Mouse (Mus musculus) stomach, postnatal 0 days (tissue): ENCODE data around the gene Tef. TPM values are rescaled to one million over a fixed set of nuclear protein-coding genes. Genes with fewer than 3 reads are reported as not detected.

Experiments used
- ATAC-seq: fragments of 200-750 bp; cut with Nextera tagmentation; 2 replicates; pipeline ENCODE4 v1.8.0; 2017; ENCODE audit not compliant: low FRiP score, low TSS enrichment
- DNase-seq: peaks from one replicate; pipeline ENCODE4 v3.0.0-alpha.2; 2016; ENCODE audit warnings: low spot score
- H3K27ac ChIP-seq: fragments of 300-500 bp; sonication (generic); replicated peaks from 2 replicates; pipeline ENCODE4 v1.5.1; 2014; ENCODE audit warnings: mild to moderate bottlenecking, control low read depth
- H3K27me3 ChIP-seq: fragments of 300-500 bp; sonication (generic); 2 replicates; pipeline ENCODE4 v1.6.1; 2014; ENCODE audit warnings: low read length; ENCODE audit not compliant: control insufficient read depth, insufficient read depth
- H3K36me3 ChIP-seq: fragments of 300-500 bp; sonication (generic); 2 replicates; pipeline ENCODE4 v1.6.1; 2014; ENCODE audit warnings: low read length, mixed read lengths; ENCODE audit not compliant: control insufficient read depth, insufficient read depth
- H3K4me1 ChIP-seq: fragments of 300-500 bp; sonication (generic); replicated peaks from 2 replicates; pipeline ENCODE4 v1.6.1; 2014; ENCODE audit warnings: antibody characterized with exemption; ENCODE audit not compliant: control insufficient read depth, insufficient read depth
- H3K4me2 ChIP-seq: fragments of 300-500 bp; sonication (generic); replicated peaks from 2 replicates; pipeline ENCODE4 v1.6.1; 2014; ENCODE audit warnings: low read depth, mild to moderate bottlenecking, control low read depth, moderate library complexity
- H3K4me3 ChIP-seq: fragments of 300-500 bp; sonication (generic); 2 replicates; pipeline ENCODE4 v1.5.1; 2014; ENCODE audit warnings: low read depth, low read length, control low read depth
- H3K9ac ChIP-seq: fragments of 300-500 bp; sonication (generic); 2 replicates; pipeline ENCODE4 v1.6.1; 2014; ENCODE audit warnings: mild to moderate bottlenecking, low read length, control low read depth, mixed read lengths
- H3K9me3 ChIP-seq: fragments of 300-500 bp; sonication (generic); 2 replicates; pipeline ENCODE4 v1.6.1; 2016; ENCODE audit warnings: low read length; ENCODE audit not compliant: control insufficient read depth
- CTCF ChIP-seq: IDR thresholded peaks from 2 replicates; pipeline ENCODE4 v1.5.1; 2016; ENCODE audit warnings: antibody characterized with exemption, low read depth, mild to moderate bottlenecking, moderate library complexity
- EP300 ChIP-seq: optimal IDR thresholded peaks from 2 replicates; pipeline ENCODE3; 2016; ENCODE audit warnings: antibody characterized with exemption
- WGBS: fragments of 180-500 bp; shearing (Covaris S2); extraction: QIAGEN DNeasy Blood & Tissue Kit; methylation state at CpG from one replicate; pipeline ENCODE4 v1.1.7; 2014; 5-methylcytosine and 5-hydroxymethylcytosine counted together
- polyA plus RNA-seq: library from polyadenylated mRNA; unstranded; fragments of >200 nt; fragmentation: Nextera tagmentation; extraction: Ambion mirVana; gene quantifications from 2 replicates; pipeline ENCODE4 v1.2.1, GENCODE M21; 2015

Tef gene
- polyA plus RNA-seq, 1 experiment from 2014 or later: 17.1 TPM

GRCm38 (mm10) chr15:81772431-81773120 is 29.6 kb upstream of the Tef start:
- Histone ChIP-seq H3K27me3 (no peaks in the 10 kb centered on the region), H3K27ac (no peak overlapping the region), H3K4me2 (no peak overlapping the region), H3K9ac (no peak overlapping the region), H3K4me1 (no peaks in the 10 kb centered on the region), H3K9me3 (no peaks in the 10 kb centered on the region), H3K36me3 (peaks cover 13% of the 10 kb centered on the region), H3K4me3 (no peak overlapping the region)
- whole genome bisulfite sequencing: 74% methylated on average over 20 of the region's 20 CpGs
- no peak for DNase-seq
- ATAC-seq: no peak
- no peak for TF ChIP-seq CTCF
- TF ChIP-seq EP300: no peak

GRCm38 (mm10) chr15:81774505-81775171 is 27.6 kb upstream of the Tef start:
- Histone ChIP-seq H3K4me3 (no peak overlapping the region), H3K4me2 (no peak overlapping the region), H3K9me3 (no peaks in the 10 kb centered on the region), H3K27me3 (no peaks in the 10 kb centered on the region), H3K27ac (no peak overlapping the region), H3K4me1 (no peaks in the 10 kb centered on the region), H3K36me3 (peaks cover 30% of the 10 kb centered on the region), H3K9ac (no peak overlapping the region)
- ATAC-seq (no peak), DNase-seq (no peak)
- TF ChIP-seq EP300: no peak
- no peak for TF ChIP-seq CTCF
- 87% methylated on average over 15 of the region's 15 CpGs for WGBS

- Histone ChIP-seq H3K4me3 (no peak overlapping the region), H3K27ac (no peak overlapping the region), H3K36me3 (peaks cover 46% of the 10 kb centered on the region), H3K4me2 (no peak overlapping the region), H3K27me3 (no peaks in the 10 kb centered on the region), H3K4me1 (no peaks in the 10 kb centered on the region), H3K9me3 (no peaks in the 10 kb centered on the region), H3K9ac (no peak overlapping the region)
- ATAC-seq: no peak
- WGBS: 87% methylated on average over 11 of the region's 11 CpGs
- TF ChIP-seq EP300 (no peak), CTCF (no peak)
- no peak for DNase-seq
Measured at GRCm38 (mm10) chr15:81776631-81777422, 25.4 kb upstream of the Tef start.

GRCm38 (mm10) chr15:81781816-81782215 is 20.4 kb upstream of the Tef start:
- H3K27ac ChIP-seq: no peak overlapping the region
- TF ChIP-seq CTCF: no peak
- no peak for TF ChIP-seq EP300
- H3K4me2 ChIP-seq: no peak overlapping the region
- no peaks in the 10 kb centered on the region for H3K27me3 ChIP-seq
- H3K4me3 ChIP-seq: no peak overlapping the region
- ATAC-seq (no peak), DNase-seq (no peak)
- H3K4me1 ChIP-seq: no peaks in the 10 kb centered on the region
- H3K36me3 ChIP-seq: peaks cover 51% of the 10 kb centered on the region
- WGBS: 78% methylated on average over 7 of the region's 7 CpGs
- no peak overlapping the region for H3K9ac ChIP-seq
- H3K9me3 ChIP-seq: no peaks in the 10 kb centered on the region

- peaks cover 30% of the 10 kb centered on the region; the same call in 1 of the 2 replicates for H3K36me3 ChIP-seq
- WGBS: 56% methylated on average over 5 of the region's 5 CpGs
- H3K4me2 ChIP-seq: no peak overlapping the region
- no peak overlapping the region for H3K4me3 ChIP-seq
- no peaks in the 10 kb centered on the region for H3K27me3 ChIP-seq
- peak; percentile 36 for DNase-seq
- H3K4me1 ChIP-seq: no peaks in the 10 kb centered on the region
- no peak overlapping the region for H3K27ac ChIP-seq
- ATAC-seq: 0 out of 2 replicates have a peak, but pooled peaks have one; percentile 35
- no peak overlapping the region for H3K9ac ChIP-seq
- H3K9me3 ChIP-seq: no peaks in the 10 kb centered on the region
- TF ChIP-seq CTCF (peak; percentile 71), EP300 (no peak)
Measured at GRCm38 (mm10) chr15:81784762-81785161, 17.5 kb upstream of the Tef start.

GRCm38 (mm10) chr15:81785701-81786100 is 16.5 kb upstream of the Tef start:
- Histone ChIP-seq H3K27ac (no peak overlapping the region), H3K4me1 (no peaks in the 10 kb centered on the region), H3K9ac (no peak overlapping the region), H3K4me3 (no peak overlapping the region), H3K4me2 (no peak overlapping the region), H3K9me3 (no peaks in the 10 kb centered on the region), H3K27me3 (no peaks in the 10 kb centered on the region), H3K36me3 (peaks cover 22% of the 10 kb centered on the region; the same call in 1 of the 2 replicates)
- WGBS: 96% methylated on average over 8 of the region's 8 CpGs
- DNase-seq (no peak), ATAC-seq (no peak)
- TF ChIP-seq CTCF (no peak), EP300 (no peak)
